Mouse (Mus musculus) olfactory bulb, adult 2 months (tissue): Measurements from ENCODE around the gene Mapk6.

Source experiments
- CTCF ChIP-seq: fragments of 200-500 bp; IDR thresholded peaks from 2 replicates; pipeline ENCODE4 v1.5.1; 2012; ENCODE audit warnings: low read depth, mild to moderate bottlenecking, low read length, moderate library complexity; ENCODE audit not compliant: insufficient read depth
- POLR2A ChIP-seq: fragments of 200-500 bp; IDR thresholded peaks from 2 replicates; pipeline ENCODE4 v1.6.1; 2012; ENCODE audit warnings: mild to moderate bottlenecking, low read depth, low read length, moderate library complexity; ENCODE audit not compliant: insufficient read depth

DNA sequence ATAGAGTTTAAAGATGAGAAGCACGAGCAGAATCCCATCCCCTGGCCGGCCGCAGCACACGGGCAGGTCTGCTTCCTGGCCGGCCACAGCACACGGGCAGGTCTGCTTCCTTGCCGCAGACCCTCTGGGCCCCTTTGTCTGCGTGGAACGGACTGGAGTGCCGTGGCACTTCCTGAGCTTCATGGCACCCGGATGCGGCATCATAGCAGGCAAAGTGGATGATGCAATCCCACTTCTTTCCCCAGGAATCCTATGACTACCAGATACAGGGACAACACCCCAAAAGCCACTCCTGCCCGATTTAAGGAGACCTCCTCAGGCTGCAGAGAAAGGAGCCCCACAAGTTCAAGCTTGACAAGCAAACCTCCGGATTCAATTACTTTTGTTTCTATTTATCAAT, 27.0 kb downstream of the Mapk6 start:
- TF ChIP-seq CTCF (no peak), POLR2A (no peak)
